Mouse (Mus musculus): Measurements from ENCODE around the gene Gm49368. TPM values are rescaled to one million over a fixed set of nuclear protein-coding genes. Genes with fewer than 3 reads are reported as not detected.
A peak's percentile ranks its signal among the peaks of the same experiment; 100 is the strongest.
"Not testable (repeated sequence)": the region's sequence is repeated elsewhere in the genome, so short reads cannot be mapped to it uniquely, and the experiment has no call there.

Gm49368 gene
- total RNA-seq, 2 experiments from 2014 or later, result 0.08 TPM; not detected in 1

GRCm38 (mm10) chr7:128115211-128115958 is 52.9 kb downstream of the Gm49368 start:
- DNase-seq (ENCODE audit: low spot score in 2 of 2), result no peak
- intact Hi-C loops (cut with DNase I), result no loop called here

DNA sequence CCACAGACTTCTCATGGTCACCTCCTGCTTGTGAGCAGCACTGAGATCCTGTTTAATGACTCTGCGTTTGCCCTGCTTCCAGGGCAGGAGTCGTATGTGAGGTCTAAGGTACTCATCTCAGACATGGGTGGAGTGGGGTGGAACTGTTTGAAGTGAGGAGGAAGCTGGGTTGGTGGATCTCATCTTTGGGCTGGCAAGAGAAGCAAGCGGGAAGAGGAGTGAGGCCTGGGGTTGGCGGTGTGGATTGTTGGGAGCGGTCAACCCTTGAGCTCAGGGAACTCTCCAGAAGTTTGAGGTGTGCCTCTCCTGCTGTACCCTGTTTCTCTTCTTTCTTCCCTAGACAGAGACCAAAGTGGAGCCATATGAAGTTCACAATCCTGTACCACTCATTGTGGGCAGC is 53.9 kb downstream of the Gm49368 start:
- intact Hi-C loops (cut with DNase I), result no loop called here
- DNase-seq (ENCODE audit: low spot score in 2 of 2), result no peak

DNA sequence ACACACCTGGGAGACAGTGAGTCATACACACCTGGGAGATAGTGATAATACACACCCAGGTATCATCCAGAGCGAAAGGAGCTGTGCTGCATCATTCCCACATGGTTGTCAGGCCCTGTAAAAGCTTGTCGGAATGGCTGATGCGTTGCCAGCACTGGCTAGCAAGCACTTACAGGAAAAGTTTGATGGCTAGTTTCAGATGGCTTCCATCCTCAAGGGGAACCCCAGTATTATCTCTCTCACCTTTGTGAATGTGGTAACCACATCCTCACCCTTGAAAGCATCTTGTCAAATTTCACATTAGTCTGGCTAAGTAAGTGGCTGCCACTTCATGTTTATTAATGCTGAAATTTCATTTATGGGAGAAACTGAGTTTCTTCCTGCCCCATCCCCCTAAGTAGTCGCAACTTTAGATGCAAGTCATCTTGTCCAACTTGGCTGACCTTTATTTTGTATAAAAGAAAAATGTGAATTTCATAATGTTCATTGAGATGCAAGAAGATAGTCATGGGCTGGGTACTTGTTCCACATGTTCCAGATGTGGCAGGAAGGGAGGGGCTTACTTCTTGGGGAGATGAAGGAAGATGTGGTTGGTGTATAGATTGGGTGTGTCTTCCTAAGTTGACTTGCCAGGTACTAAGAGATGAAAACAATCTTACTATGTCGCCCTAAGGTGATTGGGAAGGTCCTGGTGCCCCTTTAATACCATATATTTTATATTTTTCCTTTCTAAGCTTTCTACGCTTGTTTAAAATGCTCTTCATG is 57.4 kb downstream of the Gm49368 start:
- intact Hi-C loops (cut with DNase I), result no loop called here
- no peak for DNase-seq (ENCODE audit: low spot score in 2 of 2)

- intact Hi-C loops (cut with DNase I), result no loop called here
- DNase-seq (ENCODE audit: low spot score in 2 of 2), result no peak
Measured at GRCm38 (mm10) chr7:128128741-128129720, 66.5 kb downstream of the Gm49368 start, which contains the start of gene Itgax. Gene Itgax (plus strand): TSS chr7:128129547.

DNA sequence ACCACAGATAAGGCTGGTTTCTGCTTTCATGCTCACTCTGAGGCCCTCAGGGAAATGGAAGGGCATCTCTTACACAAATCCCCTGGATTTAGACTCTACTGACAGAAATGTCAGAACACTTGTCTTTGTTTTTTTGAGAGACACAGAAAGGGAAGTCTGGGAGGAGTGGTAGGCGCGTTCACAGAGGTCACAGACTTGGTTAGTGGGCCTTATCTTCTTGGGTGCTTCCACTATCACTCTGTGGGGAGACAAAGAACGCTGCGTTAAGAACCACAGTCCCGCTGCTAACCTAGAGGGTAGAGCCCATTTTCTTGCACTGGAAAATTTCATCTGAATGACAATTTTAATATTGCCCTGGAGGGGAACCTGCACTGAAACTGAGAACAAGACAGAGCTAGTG is 69.7 kb downstream of the Gm49368 start:
- intact Hi-C loops (cut with DNase I), result no loop called here
- no peak for DNase-seq (ENCODE audit: low spot score in 2 of 2)

GRCm38 (mm10) chr7:128133596-128133995 is 71.1 kb downstream of the Gm49368 start:
- intact Hi-C loops (cut with DNase I), result no loop called here
- no peak for DNase-seq (ENCODE audit: low spot score in 2 of 2)

DNA sequence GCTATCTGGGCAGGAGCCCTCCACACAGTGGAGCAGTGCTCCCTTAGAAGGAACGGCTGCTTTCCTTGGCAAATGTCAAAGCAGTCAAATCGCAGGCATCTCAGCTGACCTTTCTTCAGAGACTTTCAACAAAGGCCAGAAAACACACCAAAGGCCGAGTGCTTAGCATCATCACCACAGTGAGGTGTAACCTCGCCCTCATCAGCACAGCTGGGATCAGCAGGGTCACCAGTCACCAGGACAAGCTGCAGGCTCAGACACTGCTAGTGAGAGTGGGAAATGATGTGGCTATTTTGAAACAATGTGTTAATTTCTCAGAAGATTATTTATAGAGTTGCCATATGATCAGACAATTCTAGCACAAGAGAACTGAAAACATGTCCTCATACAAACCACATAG is 74.4 kb downstream of the Gm49368 start:
- DNase-seq (ENCODE audit: low spot score in 2 of 2), result no peak
- intact Hi-C loops (cut with DNase I), result no loop called here

GRCm38 (mm10) chr7:128139611-128140010 is 77.1 kb downstream of the Gm49368 start:
- DNase-seq (ENCODE audit: low spot score in 2 of 2), result no peak
- intact Hi-C loops (cut with DNase I), result no loop called here

GRCm38 (mm10) chr7:128150970-128151369 is 88.5 kb downstream of the Gm49368 start:
- no peak for DNase-seq (ENCODE audit: low spot score in 2 of 2)
- intact Hi-C loops (cut with DNase I), result no loop called here

GRCm38 (mm10) chr7:128154076-128154475 is 91.6 kb downstream of the Gm49368 start, which contains the start of gene Itgad:
Gene Itgad (plus strand): TSS chr7:128154376.
- intact Hi-C loops (cut with DNase I), result no loop called here
- no peak for DNase-seq (ENCODE audit: low spot score in 2 of 2)

DNA sequence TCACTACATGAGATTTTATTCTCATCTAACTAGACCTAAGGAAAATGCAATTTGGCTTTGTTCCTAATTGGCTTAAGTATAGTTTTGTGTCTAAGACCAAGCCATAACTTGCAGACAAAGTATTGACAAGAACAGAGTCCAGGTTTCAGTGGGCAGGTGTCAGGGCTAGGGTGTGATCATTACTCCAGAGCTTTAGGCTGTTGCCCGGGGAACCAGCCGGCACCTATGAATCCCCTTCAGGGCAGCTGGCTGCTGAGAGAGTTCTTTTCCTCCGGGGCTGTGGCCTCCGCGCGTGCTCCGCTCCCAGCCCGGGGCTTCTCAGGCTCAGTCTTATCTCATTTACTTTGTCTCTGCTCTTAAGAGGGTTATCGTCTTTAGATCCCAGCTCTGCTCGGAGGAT is 92.4 kb downstream of the Gm49368 start:
- intact Hi-C loops (cut with DNase I), result no loop called here
- DNase-seq (ENCODE audit: low spot score in 2 of 2), result no peak

DNA sequence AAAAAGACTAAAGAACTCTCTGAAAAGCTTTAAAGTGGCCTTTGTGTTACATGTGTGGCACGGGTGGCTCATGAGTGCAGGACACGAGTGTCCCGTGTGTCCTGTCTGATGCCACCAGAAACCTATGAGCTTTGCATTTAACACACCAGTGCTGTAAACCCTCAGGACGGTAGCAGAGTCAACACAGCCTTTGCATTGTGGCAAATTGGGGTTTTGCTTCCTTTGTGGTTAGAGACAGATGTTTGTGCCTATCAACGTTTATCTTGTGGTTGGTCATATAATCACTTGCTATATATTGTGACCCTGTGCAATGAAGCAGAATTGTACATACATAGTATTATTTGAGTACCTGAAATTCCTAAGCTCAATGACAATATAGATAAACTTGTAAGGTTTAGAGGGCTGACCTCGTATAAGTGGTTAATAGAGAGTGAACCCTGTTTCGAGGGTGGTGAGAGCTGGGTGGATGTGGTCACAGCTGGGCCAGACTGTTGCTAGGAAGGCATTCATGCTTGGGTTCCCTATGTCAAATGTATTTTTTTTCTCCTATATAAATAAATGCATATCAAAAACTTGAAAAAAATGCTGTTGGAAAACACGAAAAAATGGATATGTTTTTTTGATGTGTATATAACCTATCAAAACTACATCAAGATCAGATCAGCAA is 96.3 kb downstream of the Gm49368 start:
- intact Hi-C loops (cut with DNase I); DNase-seq (ENCODE audit: low spot score in 2 of 2): not testable (repeated sequence)

DNA sequence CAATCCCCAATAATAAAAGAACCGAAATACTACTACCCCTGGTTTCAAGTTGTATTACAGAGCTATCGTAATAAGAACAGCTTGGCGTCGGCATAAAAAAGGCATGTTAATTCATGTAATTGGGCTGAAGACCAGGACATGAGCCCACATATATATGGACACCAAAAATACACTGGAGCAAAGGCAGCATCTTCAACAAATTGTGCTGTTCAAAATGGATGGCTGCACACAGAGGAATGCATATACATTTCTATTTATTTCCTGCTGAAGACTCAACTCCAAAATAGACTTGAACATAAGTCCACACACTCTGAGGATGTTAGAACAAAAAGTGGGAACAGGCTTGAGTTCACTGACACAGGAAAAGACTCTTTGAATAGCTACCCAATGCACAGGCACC is 101.5 kb downstream of the Gm49368 start:
- DNase-seq (ENCODE audit: low spot score in 2 of 2), result peak in 1 of 2 experiments; percentile 34
- intact Hi-C loops (cut with DNase I), result no loop called here

DNA sequence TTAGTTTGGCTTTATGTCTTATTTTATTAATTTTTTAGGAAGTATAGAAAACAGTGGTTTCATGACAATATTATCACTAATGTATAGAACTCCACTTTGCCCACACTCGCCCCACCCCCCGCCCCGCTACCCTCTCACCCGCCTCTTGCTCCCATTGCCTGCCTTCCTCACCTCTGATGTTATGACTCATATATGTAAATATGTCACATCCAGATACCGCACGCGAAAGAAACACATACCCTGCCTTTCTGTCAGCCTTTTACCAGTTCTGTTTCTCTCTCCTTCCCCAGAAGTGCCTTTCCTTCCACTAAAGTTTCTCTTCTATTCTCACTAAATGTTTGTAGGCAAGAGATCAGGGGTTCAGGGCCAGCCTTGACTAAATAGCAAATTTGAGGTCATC is 103.9 kb downstream of the Gm49368 start:
- no peak for DNase-seq (ENCODE audit: low spot score in 2 of 2)
- intact Hi-C loops (cut with DNase I), result no loop called here

DNA sequence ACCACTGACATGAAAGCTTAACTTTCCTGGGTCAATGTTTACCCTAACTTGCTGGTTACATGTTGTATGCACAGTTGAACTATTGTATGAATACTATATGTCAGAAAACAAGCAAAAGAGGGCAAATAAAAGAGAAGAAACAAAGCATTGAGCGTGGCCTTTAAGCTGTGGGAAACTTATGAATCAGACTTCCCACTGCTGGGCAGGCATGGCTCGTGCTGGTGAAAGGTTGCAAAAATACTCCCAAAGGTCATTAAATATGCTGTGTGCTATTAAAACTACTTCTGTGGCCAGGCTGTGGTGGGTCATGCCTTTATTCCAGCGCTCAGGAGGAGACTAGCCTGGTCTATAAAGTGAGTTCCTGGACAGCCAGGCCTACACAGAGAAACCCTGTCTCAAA is 107.5 kb downstream of the Gm49368 start:
- no peak for DNase-seq (ENCODE audit: low spot score in 2 of 2)
- intact Hi-C loops (cut with DNase I), result no loop called here
